Mouse (Mus musculus) layer of hippocampus, postnatal 10 days (tissue): ENCODE measurements around the gene Tubgcp5. TPM values are rescaled to one million over a fixed set of nuclear protein-coding genes. Genes with fewer than 3 reads are reported as not detected.
"Not testable (repeated sequence)": the region's sequence is repeated elsewhere in the genome, so short reads cannot be mapped to it uniquely, and the experiment has no call there.

ENCODE experiments used
- DNase-seq, 2 experiments: peaks; one replicate each; pipeline ENCODE4 v3.0.0; 2021; ENCODE audit warnings: low spot score in 2 of 2
- long read RNA-seq: library from polyadenylated mRNA; stranded (forward); transcript quantifications from one replicate; pipeline ENCODE4 v2.0.0, GENCODE M21; 2023
- total RNA-seq, 2 experiments: library from RNA; stranded (reverse); gene quantifications; 2 replicates each; pipeline ENCODE4 v1.2.3; 2021

Tubgcp5 gene
- 10 to 100 TPM; 25.9 to 27.5 TPM for total RNA-seq
- long read RNA-seq, transcript Tubgcp5-201 (23 exons, 3,905 nt) = major isoform, 7 of 18 reads
- long read RNA-seq, partial matches to known transcripts = 8 of 18 reads
- long read RNA-seq, other reads (novel, unspliced or antisense) = 3 of 18 reads

- DNase-seq = peak; percentile 97 to 98
Observed at GRCm38 (mm10) chr7:55793952-55794603, at the start of gene Tubgcp5. TSS of gene Tubgcp5 (plus strand) at chr7:55794154.

- DNase-seq = peak; percentile 50 to 61
Observed at GRCm38 (mm10) chr7:55744566-55745220, 49.3 kb upstream of the Tubgcp5 start.

- DNase-seq = no peak
Observed at GRCm38 (mm10) chr7:55750841-55751240, 43.1 kb upstream of the Tubgcp5 start.

GRCm38 (mm10) chr7:55759346-55759745, 34.6 kb upstream of the Tubgcp5 start:
- DNase-seq = no peak

- no peak for DNase-seq
Observed at GRCm38 (mm10) chr7:55767926-55768325, 26.0 kb upstream of the Tubgcp5 start, which contains the start of gene Siglech. TSS of gene Siglech (plus strand) at chr7:55768178.

GRCm38 (mm10) chr7:55780011-55780410, 13.9 kb upstream of the Tubgcp5 start:
- DNase-seq = no peak

GRCm38 (mm10) chr7:55782493-55782892, 11.5 kb upstream of the Tubgcp5 start:
- no peak for DNase-seq

GRCm38 (mm10) chr7:55784580-55784979, 9.4 kb upstream of the Tubgcp5 start:
- DNase-seq = no peak

- not testable (repeated sequence) for DNase-seq
Observed at GRCm38 (mm10) chr7:55790586-55790985, 3.4 kb upstream of the Tubgcp5 start.

- DNase-seq = no peak
Observed at GRCm38 (mm10) chr7:55792280-55792679, 1.7 kb upstream of the Tubgcp5 start.

- no peak for DNase-seq
Observed at GRCm38 (mm10) chr7:55793236-55793951, 560 bp upstream of the Tubgcp5 start.

- DNase-seq = no peak
Observed at GRCm38 (mm10) chr7:55799981-55800380, 6.0 kb downstream of the Tubgcp5 start.

GRCm38 (mm10) chr7:55809967-55810366, 16.0 kb downstream of the Tubgcp5 start:
- DNase-seq = no peak

- no peak for DNase-seq
Observed at GRCm38 (mm10) chr7:55824468-55824867, 30.5 kb downstream of the Tubgcp5 start.

- no peak for DNase-seq
Observed at GRCm38 (mm10) chr7:55827551-55827950, 33.6 kb downstream of the Tubgcp5 start.

- no peak for DNase-seq
Observed at GRCm38 (mm10) chr7:55836877-55837276, 42.9 kb downstream of the Tubgcp5 start.

GRCm38 (mm10) chr7:55841445-55841844, 47.5 kb downstream of the Tubgcp5 start, which contains the start of gene Cyfip1:
TSS of gene Cyfip1 (plus strand) at chr7:55841745.
- no peak for DNase-seq

GRCm38 (mm10) chr7:55841977-55842503, 48.1 kb downstream of the Tubgcp5 start:
- DNase-seq = peak; percentile 81 to 88

- DNase-seq = peak in 1 of 2 experiments; percentile 34
Observed at GRCm38 (mm10) chr7:55842504-55843152, 48.7 kb downstream of the Tubgcp5 start.

GRCm38 (mm10) chr7:55846606-55847312, 52.8 kb downstream of the Tubgcp5 start:
- no peak for DNase-seq
